Mouse (Mus musculus): ENCODE measurements around the gene Polr3h.

GRCm38 (mm10) chr15:81897607-81898285, 28.3 kb downstream of the Polr3h start:
- TF ChIP-seq POLR2A (IDR thresholded peaks at IDR 0.05; ENCODE audit: low read depth, low read length): no peak
- TF ChIP-seq CTCF (conservative IDR thresholded peaks at IDR 0.05 in 1 of 2, IDR thresholded peaks at IDR 0.05 in 1 of 2; ENCODE audit: low read depth in 2 of 2, low read length in 2 of 2): no peak
- TF ChIP-seq JUND (conservative IDR thresholded peaks at IDR 0.05; ENCODE audit: low read depth, low read length): no peak

Data from CH12.LX (cell line).